Mouse (Mus musculus) lung, adult 2 months (tissue): ENCODE measurements around the gene Gm20388.

Source experiments
- CTCF ChIP-seq: fragments of 200-500 bp; IDR thresholded peaks from 2 replicates; pipeline ENCODE4 v1.5.1; 2011; ENCODE audit warnings: mild to moderate bottlenecking, low read length, control low read depth; ENCODE audit not compliant: insufficient read depth
- POLR2A ChIP-seq: fragments of 200-500 bp; IDR thresholded peaks from 2 replicates; pipeline ENCODE4 v1.6.1; 2011; ENCODE audit warnings: low read depth, mild to moderate bottlenecking, control low read depth, low read length, borderline replicate concordance; ENCODE audit errors: extremely low read depth

- TF ChIP-seq CTCF, result no peak
- no peak for TF ChIP-seq POLR2A
Measured at GRCm38 (mm10) chr8:122238225-122238624, 2327.6 kb downstream of the Gm20388 start.
